Mouse (Mus musculus) kidney, embryonic 16.5 days (tissue): ENCODE measurements around the gene Mul1. TPM values are rescaled to one million over a fixed set of nuclear protein-coding genes. Genes with fewer than 3 reads are reported as not detected.
A peak's percentile ranks its signal among the peaks of the same experiment; 100 is the strongest.

Source experiments
- ATAC-seq: fragments of 200-750 bp; cut with Nextera tagmentation; 2 replicates; pipeline ENCODE4 v1.8.0; 2017; ENCODE audit warnings: moderate TSS enrichment; ENCODE audit not compliant: low FRiP score, low TSS enrichment
- H3K27ac ChIP-seq: fragments of 300-500 bp; sonication (generic); 2 replicates; pipeline ENCODE4 v1.5.1; 2014; ENCODE audit warnings: low read length
- H3K27me3 ChIP-seq: fragments of 300-500 bp; sonication (generic); 2 replicates; pipeline ENCODE4 v1.6.1; 2014; ENCODE audit warnings: low read length, control low read depth, mixed read lengths; ENCODE audit not compliant: insufficient read depth
- H3K36me3 ChIP-seq: fragments of 300-500 bp; sonication (generic); 2 replicates; pipeline ENCODE4 v1.6.1; 2014; ENCODE audit warnings: low read length, control low read depth, mixed read lengths; ENCODE audit not compliant: insufficient read depth
- H3K4me1 ChIP-seq: fragments of 300-500 bp; sonication (generic); 2 replicates; pipeline ENCODE4 v1.6.1; 2014; ENCODE audit warnings: low read length, control low read depth, mixed read lengths; ENCODE audit not compliant: insufficient read depth
- H3K4me2 ChIP-seq: fragments of 300-500 bp; sonication (generic); replicated peaks from 2 replicates; pipeline ENCODE4 v1.6.1; 2014; ENCODE audit warnings: low read depth, low read length
- H3K4me3 ChIP-seq: fragments of 300-500 bp; sonication (generic); 2 replicates; pipeline ENCODE4 v1.5.1; 2014; ENCODE audit warnings: mild to moderate bottlenecking, low read length
- H3K9ac ChIP-seq: fragments of 300-500 bp; sonication (generic); replicated peaks from 2 replicates; pipeline ENCODE4 v1.6.1; 2014; ENCODE audit warnings: low read length
- H3K9me3 ChIP-seq: fragments of 300-500 bp; sonication (generic); 2 replicates; pipeline ENCODE4 v1.6.1; 2016; ENCODE audit warnings: low read length, control low read depth
- WGBS: fragments of 180-500 bp; shearing (Covaris S2); extraction: QIAGEN DNeasy Blood & Tissue Kit; methylation state at CpG from one replicate; pipeline ENCODE4 v1.1.7; 2014; 5-methylcytosine and 5-hydroxymethylcytosine counted together
- polyA plus RNA-seq: library from polyadenylated mRNA; unstranded; fragments of >200 nt; fragmentation: Nextera tagmentation; extraction: Ambion mirVana; gene quantifications from 2 replicates; pipeline ENCODE4 v1.2.1, GENCODE M21; 2015

Gene Mul1
- polyA plus RNA-seq, 1 experiment from 2014 or later: 22.4 TPM

DNA sequence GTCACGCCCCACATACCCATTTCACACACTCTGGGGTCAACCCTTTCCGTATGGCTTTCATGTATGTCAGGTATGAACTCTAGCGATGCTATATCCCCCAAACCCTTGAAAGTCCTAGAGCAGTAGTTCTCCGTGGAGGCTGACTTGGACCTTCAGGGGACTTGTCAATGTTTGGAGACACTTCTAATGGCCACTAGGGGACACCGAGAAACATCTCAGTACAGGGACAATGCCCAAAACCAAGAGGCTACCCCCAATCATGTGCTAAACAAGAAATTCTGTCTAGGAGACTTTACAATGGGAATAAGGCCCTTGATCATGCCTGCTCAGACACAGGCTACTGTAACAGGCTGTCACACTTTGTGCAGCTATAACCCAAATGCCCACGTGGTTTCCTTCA is 32.2 kb downstream of the Mul1 start:
- no peak overlapping the region for H3K9ac ChIP-seq
- no peak overlapping the region for H3K27ac ChIP-seq
- H3K36me3 ChIP-seq: no peaks in the 10 kb centered on the region
- no peak overlapping the region for H3K4me3 ChIP-seq
- WGBS: 73% methylated on average over 6 of the region's 6 CpGs
- no peaks in the 10 kb centered on the region for H3K27me3 ChIP-seq
- no peak for ATAC-seq
- H3K4me1 ChIP-seq: peaks cover 62% of the 10 kb centered on the region
- no peaks in the 10 kb centered on the region for H3K9me3 ChIP-seq
- H3K4me2 ChIP-seq: no peak overlapping the region

DNA sequence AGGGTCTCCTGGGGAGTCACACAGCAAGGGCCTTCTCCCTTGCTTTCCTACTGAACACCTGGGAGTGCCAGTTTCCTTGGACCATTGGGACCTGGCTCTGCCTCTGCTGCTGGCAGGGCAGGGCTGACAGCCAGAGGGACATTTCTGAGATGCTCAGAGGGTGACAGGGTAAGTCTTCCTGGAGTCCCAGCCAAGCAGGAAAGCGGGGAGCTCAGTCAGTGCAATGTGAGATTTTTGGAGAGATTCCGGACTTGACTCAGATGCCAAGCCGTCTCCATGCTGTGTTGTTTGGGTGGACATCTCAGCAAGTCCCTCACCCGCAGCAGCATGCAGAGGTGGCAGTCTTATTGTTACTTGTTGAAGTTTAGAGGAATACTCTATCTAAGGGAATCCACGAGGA is 33.0 kb downstream of the Mul1 start:
- H3K9me3 ChIP-seq: no peaks in the 10 kb centered on the region
- no peak overlapping the region for H3K9ac ChIP-seq
- ATAC-seq: no peak
- peaks cover 62% of the 10 kb centered on the region for H3K4me1 ChIP-seq
- H3K4me3 ChIP-seq: no peak overlapping the region
- no peak overlapping the region for H3K27ac ChIP-seq
- no peak overlapping the region for H3K4me2 ChIP-seq
- WGBS: 83% methylated on average over 5 of the region's 5 CpGs
- no peaks in the 10 kb centered on the region for H3K36me3 ChIP-seq
- H3K27me3 ChIP-seq: no peaks in the 10 kb centered on the region

GRCm38 (mm10) chr4:138469080-138469479 is 34.6 kb downstream of the Mul1 start:
- H3K4me1 ChIP-seq: peaks cover 45% of the 10 kb centered on the region
- H3K4me3 ChIP-seq: no peak overlapping the region
- H3K4me2 ChIP-seq: peak overlapping the region; percentile 24; the same call in 1 of the 2 replicates
- no peaks in the 10 kb centered on the region for H3K36me3 ChIP-seq
- no peaks in the 10 kb centered on the region for H3K9me3 ChIP-seq
- WGBS: 4% methylated on average over 7 of the region's 7 CpGs
- H3K27ac ChIP-seq: peak overlapping the region; percentile 52; the same call in 1 of the 2 replicates
- H3K27me3 ChIP-seq: no peaks in the 10 kb centered on the region
- no peak for ATAC-seq
- no peak overlapping the region for H3K9ac ChIP-seq

GRCm38 (mm10) chr4:138471241-138471640 is 36.8 kb downstream of the Mul1 start:
- WGBS: 45% methylated on average over 7 of the region's 7 CpGs

GRCm38 (mm10) chr4:138479595-138479994 is 45.1 kb downstream of the Mul1 start:
- ATAC-seq: no peak
- H3K27ac ChIP-seq: no peak overlapping the region

More at GRCm38 (mm10) chr4:138471241-138471640, 36.8 kb downstream of the Mul1 start:
- Histone ChIP-seq H3K36me3 (no peaks in the 10 kb centered on the region), H3K4me3 (no peak overlapping the region), H3K4me1 (peaks cover 26% of the 10 kb centered on the region), H3K27ac (no peak overlapping the region), H3K9me3 (no peaks in the 10 kb centered on the region), H3K9ac (no peak overlapping the region), H3K4me2 (no peak overlapping the region), H3K27me3 (no peaks in the 10 kb centered on the region)
- no peak for ATAC-seq

DNA sequence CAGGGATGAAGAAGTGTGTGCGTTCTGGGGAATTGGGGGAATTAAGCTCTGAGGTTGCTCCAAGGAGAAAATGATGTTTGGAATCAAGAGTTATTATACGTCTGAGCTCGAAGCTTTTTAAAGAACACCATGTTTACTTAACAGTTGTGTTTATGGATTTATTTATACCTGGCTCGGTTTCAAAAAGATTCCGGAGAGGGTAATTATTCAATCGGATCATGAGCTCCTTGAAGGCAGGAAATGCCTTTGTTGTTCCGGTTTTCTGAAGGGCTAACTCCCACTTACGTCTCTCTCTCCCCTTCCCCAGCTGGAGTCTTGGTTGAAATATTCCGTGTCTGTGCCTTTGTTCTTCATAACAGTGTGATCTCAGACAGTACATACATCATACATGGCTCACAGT is 46.5 kb downstream of the Mul1 start:
- Histone ChIP-seq H3K9ac (no peak overlapping the region), H3K4me3 (no peak overlapping the region), H3K27me3 (no peaks in the 10 kb centered on the region), H3K4me2 (0 out of 2 replicates have a peak overlapping the region, but pooled peaks have one; percentile 2), H3K9me3 (no peaks in the 10 kb centered on the region), H3K27ac (peak overlapping the region; percentile 67), H3K4me1 (peaks cover 30% of the 10 kb centered on the region), H3K36me3 (no peaks in the 10 kb centered on the region)
- 13% methylated on average over 9 of the region's 9 CpGs for WGBS
- ATAC-seq: no peak

More at GRCm38 (mm10) chr4:138479595-138479994, 45.1 kb downstream of the Mul1 start:
- 73% methylated on average over 7 of the region's 7 CpGs for WGBS
- H3K36me3 ChIP-seq: no peaks in the 10 kb centered on the region
- no peak overlapping the region for H3K4me3 ChIP-seq
- no peak overlapping the region for H3K9ac ChIP-seq
- no peaks in the 10 kb centered on the region for H3K27me3 ChIP-seq
- peaks cover 29% of the 10 kb centered on the region for H3K4me1 ChIP-seq
- H3K9me3 ChIP-seq: no peaks in the 10 kb centered on the region
- H3K4me2 ChIP-seq: no peak overlapping the region

GRCm38 (mm10) chr4:138482721-138483120 is 48.2 kb downstream of the Mul1 start:
- H3K4me3 ChIP-seq: no peak overlapping the region
- peaks cover 26% of the 10 kb centered on the region for H3K4me1 ChIP-seq
- H3K27me3 ChIP-seq: no peaks in the 10 kb centered on the region
- no peaks in the 10 kb centered on the region for H3K9me3 ChIP-seq
- H3K27ac ChIP-seq: no peak overlapping the region
- no peak for ATAC-seq
- no peak overlapping the region for H3K9ac ChIP-seq
- no peak overlapping the region for H3K4me2 ChIP-seq
- H3K36me3 ChIP-seq: no peaks in the 10 kb centered on the region
- 60% methylated on average over 8 of the region's 8 CpGs for WGBS

GRCm38 (mm10) chr4:138488241-138488640 is 53.8 kb downstream of the Mul1 start:
- no peaks in the 10 kb centered on the region for H3K36me3 ChIP-seq
- no peaks in the 10 kb centered on the region for H3K27me3 ChIP-seq
- no peak overlapping the region for H3K9ac ChIP-seq
- H3K27ac ChIP-seq: no peak overlapping the region
- no peak overlapping the region for H3K4me3 ChIP-seq
- WGBS: 66% methylated on average over 8 of the region's 8 CpGs
- no peaks in the 10 kb centered on the region for H3K9me3 ChIP-seq
- H3K4me2 ChIP-seq: no peak overlapping the region
- peaks cover 10% of the 10 kb centered on the region; the same call in 1 of the 2 replicates for H3K4me1 ChIP-seq
- no peak for ATAC-seq

GRCm38 (mm10) chr4:138491088-138491487 is 56.6 kb downstream of the Mul1 start:
- Histone ChIP-seq H3K27ac (no peak overlapping the region), H3K4me1 (peaks cover 29% of the 10 kb centered on the region), H3K4me3 (no peak overlapping the region), H3K9me3 (no peaks in the 10 kb centered on the region), H3K27me3 (no peaks in the 10 kb centered on the region), H3K9ac (no peak overlapping the region), H3K4me2 (no peak overlapping the region), H3K36me3 (no peaks in the 10 kb centered on the region)
- ATAC-seq: no peak
- 94% methylated on average over 4 of the region's 4 CpGs for WGBS
